Mouse (Mus musculus): ENCODE results near the gene Gca. TPM values are rescaled to one million over a fixed set of nuclear protein-coding genes. Genes with fewer than 3 reads are reported as not detected.
"Not testable (repeated sequence)": the region's sequence is repeated elsewhere in the genome, so short reads cannot be mapped to it uniquely, and the experiment has no call there.

The Gca gene
- polyA plus RNA-seq, 1 experiment, result 1.9 TPM

DNA sequence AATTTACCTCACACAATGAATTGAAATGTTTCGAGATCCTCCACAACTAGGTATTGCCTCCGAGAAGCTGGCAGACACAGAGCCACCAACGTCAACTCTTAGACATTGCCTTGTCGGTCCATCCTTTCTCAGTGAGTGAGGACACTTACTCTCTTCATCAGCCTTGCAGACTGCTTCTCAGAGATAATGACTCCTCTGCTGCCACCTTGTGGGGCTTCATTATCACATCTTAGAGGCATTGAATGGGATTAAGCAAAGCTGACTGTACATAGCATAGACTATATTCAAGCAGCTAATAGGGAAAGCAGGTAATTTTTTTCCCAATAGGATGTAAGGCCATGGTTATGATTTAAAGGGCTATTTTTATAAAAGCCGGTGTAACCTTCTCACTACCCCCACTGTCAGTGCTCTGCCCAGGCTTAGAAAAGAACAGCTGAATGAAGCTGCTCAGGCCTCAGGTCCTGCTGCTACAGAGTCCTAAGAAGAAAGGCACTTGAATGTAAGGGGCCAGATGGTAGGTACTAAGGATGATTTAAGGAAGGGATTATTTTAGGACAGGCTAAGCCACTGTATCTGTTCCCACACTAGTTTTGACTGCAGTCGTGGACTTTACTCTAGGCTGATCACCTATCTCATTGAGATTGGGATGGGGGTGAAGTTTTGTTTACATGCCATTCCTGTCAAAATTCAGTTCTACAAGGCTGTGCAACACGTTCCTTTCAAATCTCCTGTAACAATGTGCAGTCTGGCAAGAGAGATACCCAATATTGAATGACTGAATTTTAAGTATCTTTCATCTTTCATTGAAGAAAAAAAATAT lies 9.4 kb upstream of the Gca start:
- Histone ChIP-seq H3K4me3 (ENCODE audit: insufficient read depth, low read depth, low read length) (no peak overlapping the region), H3K27ac (replicated peaks; ENCODE audit: low read depth, low read length) (no peak overlapping the region), H3K4me1 (ENCODE audit: control insufficient read depth, insufficient read depth, insufficient read length, low read length) (no peaks in the 10 kb centered on the region)

DNA sequence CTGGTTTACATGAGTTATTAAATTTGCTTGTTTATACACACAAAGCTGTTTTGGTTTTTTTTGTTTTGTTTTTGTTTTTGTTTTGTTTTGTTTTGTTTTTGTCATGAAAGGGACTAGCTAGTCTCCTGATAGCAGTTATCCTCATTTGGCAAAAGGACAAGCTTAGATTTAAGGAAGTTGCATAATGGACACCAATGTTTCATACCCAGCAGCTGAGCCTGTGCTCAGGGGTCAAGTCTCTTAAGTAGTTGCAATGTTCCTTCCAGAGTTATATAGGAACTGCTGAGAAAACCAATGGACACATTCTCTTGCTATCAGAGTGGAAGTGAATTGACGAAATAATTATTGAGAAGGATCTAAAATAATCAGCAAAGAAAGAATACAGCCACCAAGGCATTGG lies 8.0 kb upstream of the Gca start:
- Histone ChIP-seq H3K4me1 (ENCODE audit: control insufficient read depth, insufficient read depth, insufficient read length, low read length) (no peaks in the 10 kb centered on the region), H3K4me3 (ENCODE audit: insufficient read depth, low read depth, low read length) (no peak overlapping the region), H3K27ac (replicated peaks; ENCODE audit: low read depth, low read length) (no peak overlapping the region)

DNA sequence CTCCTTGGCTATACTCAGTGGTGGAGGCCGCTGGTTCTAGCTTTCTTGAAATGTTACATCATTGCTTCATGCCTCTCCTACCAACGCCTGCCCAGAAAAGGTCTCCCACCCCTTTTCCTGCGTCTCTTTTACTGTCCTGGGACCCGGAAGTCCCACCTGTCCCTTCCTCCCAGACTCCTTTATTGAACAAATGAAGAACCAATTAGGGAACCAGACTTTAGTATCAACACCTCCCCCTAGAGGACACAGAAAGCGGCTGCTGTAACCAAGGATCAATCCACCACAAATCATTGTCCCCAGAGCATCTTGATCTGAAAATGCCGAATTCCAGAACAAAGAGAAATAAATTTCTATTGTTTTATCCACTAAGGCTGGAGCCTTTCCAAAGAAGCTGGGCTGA lies 3.5 kb upstream of the Gca start:
- H3K4me3 ChIP-seq (ENCODE audit: insufficient read depth, low read depth, low read length), result no peak overlapping the region
- no peak overlapping the region for H3K27ac ChIP-seq (replicated peaks; ENCODE audit: low read depth, low read length)
- no peaks in the 10 kb centered on the region for H3K4me1 ChIP-seq (ENCODE audit: control insufficient read depth, insufficient read depth, insufficient read length, low read length)

DNA sequence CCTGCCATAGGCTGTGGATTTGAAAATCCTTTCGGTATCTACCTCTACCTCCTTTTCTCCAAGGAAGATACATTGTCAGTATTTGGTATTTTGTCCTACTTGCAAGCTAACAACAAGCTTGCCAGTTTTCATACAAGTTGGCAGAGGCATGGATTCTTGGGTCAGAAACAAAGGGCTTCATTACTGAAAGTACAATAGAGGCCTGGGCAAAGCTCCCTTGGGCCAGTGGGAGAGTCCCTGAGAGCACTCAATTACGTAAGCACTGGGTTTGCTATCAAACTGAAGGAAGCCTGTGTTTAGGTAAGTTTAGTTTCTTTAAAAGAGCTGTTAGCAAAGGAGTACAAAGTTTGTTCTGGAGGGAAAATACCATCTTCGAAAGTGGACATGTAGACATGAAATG lies 1.5 kb upstream of the Gca start:
- no peak overlapping the region for H3K4me3 ChIP-seq (ENCODE audit: insufficient read depth, low read depth, low read length)
- H3K27ac ChIP-seq (replicated peaks; ENCODE audit: low read depth, low read length), result no peak overlapping the region
- H3K4me1 ChIP-seq (ENCODE audit: control insufficient read depth, insufficient read depth, insufficient read length, low read length), result no peaks in the 10 kb centered on the region

DNA sequence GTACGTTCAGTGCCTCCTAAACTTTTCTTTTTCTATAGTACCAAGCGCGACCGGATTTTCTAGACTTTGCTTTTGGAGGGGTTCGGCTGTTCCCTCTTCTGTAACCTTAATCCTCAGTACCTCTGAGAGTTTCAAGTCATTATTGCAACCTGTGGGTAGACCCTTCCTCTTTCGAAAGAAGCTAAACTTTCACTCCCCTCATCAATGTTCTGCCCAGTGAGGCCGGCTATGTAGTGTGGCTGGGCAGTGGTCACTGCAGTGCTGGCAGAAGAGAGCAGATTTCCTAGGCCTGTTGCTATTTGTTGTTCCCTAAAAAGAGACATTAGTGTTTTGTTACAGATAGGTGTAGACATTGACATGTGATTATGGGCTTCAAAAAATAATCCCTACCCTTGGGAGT lies 754 bp downstream of the Gca start:
- Histone ChIP-seq H3K4me1 (ENCODE audit: control insufficient read depth, insufficient read depth, insufficient read length, low read length) (no peaks in the 10 kb centered on the region), H3K27ac (replicated peaks; ENCODE audit: low read depth, low read length) (no peak overlapping the region)

DNA sequence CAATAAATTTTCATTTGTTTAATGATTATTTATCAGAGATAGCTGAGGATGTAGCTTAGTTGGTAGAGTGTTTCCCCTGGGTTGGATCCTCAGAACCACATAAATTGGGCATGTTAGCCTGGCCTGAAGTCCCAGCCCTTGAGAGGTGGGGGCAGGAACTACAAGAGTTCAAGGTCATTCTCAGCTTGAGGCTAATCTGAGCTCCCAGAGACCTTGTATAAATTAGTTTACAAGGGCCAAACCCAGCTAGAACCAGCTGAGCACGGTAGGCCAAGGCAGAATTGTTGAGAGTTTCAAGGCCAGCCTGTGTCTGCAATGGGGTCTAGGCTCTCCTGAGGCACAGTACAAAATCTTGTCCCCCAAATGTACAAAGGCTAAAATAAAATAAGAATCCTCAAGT lies 1.5 kb downstream of the Gca start:
- Histone ChIP-seq H3K4me3 (ENCODE audit: insufficient read depth, low read depth, low read length) (no peak overlapping the region), H3K27ac (replicated peaks; ENCODE audit: low read depth, low read length) (no peak overlapping the region), H3K4me1 (ENCODE audit: control insufficient read depth, insufficient read depth, insufficient read length, low read length) (no peaks in the 10 kb centered on the region)

More for the DNA sequence above, 754 bp downstream of the Gca start:
- no peak overlapping the region for H3K4me3 ChIP-seq (ENCODE audit: insufficient read depth, low read depth, low read length)

DNA sequence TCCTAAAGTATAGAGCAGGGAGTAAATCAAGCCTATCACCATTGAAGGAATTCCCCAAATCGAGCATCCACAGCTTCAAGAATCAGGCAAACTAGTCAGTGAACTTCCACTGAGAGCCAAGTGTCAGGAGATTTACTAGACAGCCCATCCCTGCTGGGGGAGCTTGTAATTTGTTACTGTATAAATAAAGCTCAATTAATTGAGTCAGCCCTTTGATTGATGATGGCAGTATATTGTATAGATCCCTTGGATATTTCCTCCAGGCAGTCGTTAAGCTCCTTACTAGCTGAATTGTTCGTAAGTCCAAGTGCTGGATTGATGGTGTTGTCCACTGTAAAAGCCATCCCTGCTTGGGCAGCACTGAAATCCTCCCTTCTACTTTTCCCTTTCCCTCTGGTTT lies 5.8 kb downstream of the Gca start:
- Histone ChIP-seq H3K4me3 (ENCODE audit: insufficient read depth, low read depth, low read length) (no peak overlapping the region), H3K27ac (replicated peaks; ENCODE audit: low read depth, low read length) (no peak overlapping the region), H3K4me1 (ENCODE audit: control insufficient read depth, insufficient read depth, insufficient read length, low read length) (no peaks in the 10 kb centered on the region)

DNA sequence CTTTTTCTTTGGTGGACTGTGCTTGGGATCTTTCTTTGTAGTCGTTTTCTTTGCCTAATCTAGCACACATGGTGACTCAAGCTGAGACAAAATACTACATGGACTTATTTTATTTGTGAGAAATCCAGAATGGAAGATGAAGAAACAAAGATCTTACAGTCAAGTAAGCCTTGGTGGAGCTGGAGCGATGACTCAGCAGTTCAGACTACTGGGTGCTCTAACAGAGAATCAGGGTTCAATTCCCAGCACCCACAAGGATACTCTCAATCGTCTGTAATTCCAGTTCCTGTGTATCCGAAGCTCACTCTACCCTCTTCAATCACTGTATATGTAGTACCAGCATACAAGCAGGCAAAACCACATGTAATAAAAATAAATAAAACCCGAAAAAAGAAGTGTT lies 6.2 kb downstream of the Gca start:
- Histone ChIP-seq H3K27ac (replicated peaks; ENCODE audit: low read depth, low read length) (no peak overlapping the region), H3K4me3 (ENCODE audit: insufficient read depth, low read depth, low read length) (no peak overlapping the region), H3K4me1 (ENCODE audit: control insufficient read depth, insufficient read depth, insufficient read length, low read length) (no peaks in the 10 kb centered on the region)

DNA sequence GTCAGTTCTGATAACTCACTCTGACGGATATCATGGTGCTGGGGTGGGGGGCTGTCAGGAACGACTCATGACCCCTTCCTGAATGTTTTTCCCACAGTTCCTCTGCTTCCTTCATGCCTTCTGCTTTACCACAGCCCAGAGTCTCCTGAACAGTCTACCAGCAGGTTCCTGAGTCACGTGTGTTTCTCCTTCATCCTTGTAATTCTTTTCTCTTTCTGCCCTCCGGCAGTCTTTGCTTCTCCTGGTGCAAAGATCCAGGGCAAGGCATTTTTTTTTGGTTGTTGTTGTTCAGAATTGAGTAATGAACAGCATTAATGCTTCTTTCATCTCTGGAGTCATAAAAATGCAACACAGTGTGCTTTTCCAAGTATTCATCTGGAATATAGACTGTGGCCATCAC lies 6.7 kb downstream of the Gca start:
- no peaks in the 10 kb centered on the region for H3K4me1 ChIP-seq (ENCODE audit: control insufficient read depth, insufficient read depth, insufficient read length, low read length)
- no peak overlapping the region for H3K4me3 ChIP-seq (ENCODE audit: insufficient read depth, low read depth, low read length)
- no peak overlapping the region for H3K27ac ChIP-seq (replicated peaks; ENCODE audit: low read depth, low read length)

DNA sequence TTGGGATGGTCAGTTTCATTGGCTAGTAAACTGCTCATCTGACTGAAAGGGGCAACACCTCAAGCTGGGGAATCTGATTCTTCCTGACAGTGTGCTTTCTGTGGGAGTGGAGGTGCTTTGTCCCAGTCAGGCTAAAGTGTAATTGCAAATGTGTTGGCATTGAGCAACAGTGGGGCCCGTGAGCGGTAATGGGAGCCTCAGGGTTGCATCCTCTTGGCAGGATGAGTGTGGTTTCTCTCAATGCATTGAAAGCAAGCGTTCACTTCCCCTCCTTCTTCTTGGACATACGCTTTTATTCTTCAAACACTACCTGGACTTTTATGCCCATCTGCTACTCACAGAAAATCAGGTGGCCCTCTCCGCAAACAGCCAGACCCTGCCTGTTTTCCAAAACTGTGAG lies 8.7 kb downstream of the Gca start:
- no peak overlapping the region for H3K27ac ChIP-seq (replicated peaks; ENCODE audit: low read depth, low read length)
- H3K4me1 ChIP-seq (ENCODE audit: control insufficient read depth, insufficient read depth, insufficient read length, low read length), result no peaks in the 10 kb centered on the region
- H3K4me3 ChIP-seq (ENCODE audit: insufficient read depth, low read depth, low read length), result no peak overlapping the region

DNA sequence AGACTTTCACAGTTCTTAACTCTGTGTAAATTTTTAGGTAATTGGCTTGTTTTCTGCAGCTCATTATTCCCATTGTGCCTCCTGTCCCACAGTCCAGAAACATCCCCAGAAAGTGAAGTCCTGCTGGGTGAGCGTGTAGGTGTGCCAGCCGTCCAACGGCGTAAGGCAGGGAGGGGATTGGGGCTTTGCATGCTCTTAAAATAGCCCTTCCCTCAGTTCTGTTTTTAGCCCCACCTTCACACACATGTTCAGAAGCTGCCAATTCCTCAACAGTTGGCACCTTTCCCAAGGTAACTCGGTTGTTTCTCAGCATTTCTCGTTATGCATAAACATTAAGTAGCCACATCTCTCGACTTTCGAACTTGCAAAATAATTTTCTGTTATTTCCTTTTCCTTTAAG lies 17.6 kb downstream of the Gca start:
- Histone ChIP-seq H3K27ac (replicated peaks; ENCODE audit: low read depth, low read length) (no peak overlapping the region), H3K4me3 (ENCODE audit: insufficient read depth, low read depth, low read length) (no peak overlapping the region), H3K4me1 (ENCODE audit: control insufficient read depth, insufficient read depth, insufficient read length, low read length) (no peaks in the 10 kb centered on the region)

DNA sequence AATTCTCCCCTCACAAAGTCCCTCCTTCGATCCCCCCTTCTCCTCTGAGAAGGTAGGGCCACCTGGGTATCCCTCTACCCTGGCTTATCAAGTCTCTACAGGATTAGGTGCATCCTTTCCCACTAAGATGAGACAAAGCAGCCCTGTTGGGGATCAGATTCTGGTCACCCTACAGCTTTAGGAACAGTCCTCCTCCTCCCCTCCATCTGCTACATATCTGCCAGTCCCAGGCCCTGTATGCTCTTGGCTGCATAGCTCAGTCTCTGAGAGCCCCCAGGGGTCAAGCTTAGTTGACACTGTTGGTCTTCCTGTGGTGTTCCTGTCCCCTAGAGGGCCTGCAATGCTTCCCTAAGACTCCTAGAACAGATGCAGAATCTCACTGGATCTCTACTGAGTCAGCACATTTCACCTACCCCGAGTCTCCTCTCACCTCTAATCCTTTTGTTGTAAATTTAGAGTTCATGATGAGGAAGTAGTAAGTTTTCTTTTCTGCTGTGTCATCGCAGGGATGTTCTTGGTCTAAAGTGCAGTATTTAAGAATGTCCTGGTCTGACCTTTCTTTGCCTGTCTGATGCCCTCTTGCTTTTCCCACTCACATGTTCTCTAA lies 21.0 kb downstream of the Gca start:
- Histone ChIP-seq H3K4me1 (ENCODE audit: control insufficient read depth, insufficient read depth, insufficient read length, low read length) (no peaks in the 10 kb centered on the region), H3K27ac (replicated peaks; ENCODE audit: low read depth, low read length) (no peak overlapping the region), H3K4me3 (ENCODE audit: insufficient read depth, low read depth, low read length) (no peak overlapping the region)

DNA sequence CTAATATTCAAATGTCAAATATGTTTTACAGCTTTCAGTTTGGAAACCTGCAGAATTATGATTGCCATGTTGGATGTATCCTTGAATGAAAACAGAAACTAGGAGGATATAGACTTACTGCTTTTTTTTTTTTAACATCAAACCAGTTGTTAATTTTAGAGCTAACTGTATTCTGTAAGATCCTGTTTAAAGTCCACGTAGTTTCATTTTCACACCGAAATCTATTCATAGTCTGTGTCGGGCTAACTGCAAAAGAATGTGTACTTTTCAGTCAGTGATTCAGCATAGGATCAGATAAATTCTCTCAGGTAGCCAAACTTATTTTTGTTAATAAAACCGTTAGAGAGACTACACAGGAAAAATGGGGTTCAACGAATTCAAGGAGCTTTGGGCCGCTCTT lies 21.8 kb downstream of the Gca start:
- Histone ChIP-seq H3K4me3 (ENCODE audit: insufficient read depth, low read depth, low read length) (no peak overlapping the region), H3K27ac (replicated peaks; ENCODE audit: low read depth, low read length) (no peak overlapping the region), H3K4me1 (ENCODE audit: control insufficient read depth, insufficient read depth, insufficient read length, low read length) (no peaks in the 10 kb centered on the region)

DNA sequence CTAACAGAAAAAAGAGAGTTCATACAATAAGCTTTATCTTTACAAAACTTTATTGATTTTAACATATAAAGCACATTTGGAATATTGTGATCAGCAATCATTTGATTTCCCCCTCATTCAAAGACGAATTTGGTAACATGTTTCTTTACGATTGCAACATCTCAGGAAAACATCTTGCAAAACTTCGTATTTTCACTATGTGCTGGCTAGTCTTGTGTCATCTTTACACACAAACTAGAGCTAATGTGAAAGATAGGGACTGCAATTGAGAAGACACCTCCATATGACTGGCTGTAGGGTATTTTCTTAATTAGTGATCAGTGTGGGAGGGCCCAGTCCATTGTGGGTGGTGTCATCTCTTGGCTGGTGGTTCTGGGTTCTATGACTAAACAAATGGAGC lies 42.2 kb downstream of the Gca start:
- H3K4me3 ChIP-seq (ENCODE audit: insufficient read depth, low read depth, low read length), result no peak overlapping the region
- no peaks in the 10 kb centered on the region for H3K4me1 ChIP-seq (ENCODE audit: control insufficient read depth, insufficient read depth, insufficient read length, low read length)
- no peak overlapping the region for H3K27ac ChIP-seq (replicated peaks; ENCODE audit: low read depth, low read length)

DNA sequence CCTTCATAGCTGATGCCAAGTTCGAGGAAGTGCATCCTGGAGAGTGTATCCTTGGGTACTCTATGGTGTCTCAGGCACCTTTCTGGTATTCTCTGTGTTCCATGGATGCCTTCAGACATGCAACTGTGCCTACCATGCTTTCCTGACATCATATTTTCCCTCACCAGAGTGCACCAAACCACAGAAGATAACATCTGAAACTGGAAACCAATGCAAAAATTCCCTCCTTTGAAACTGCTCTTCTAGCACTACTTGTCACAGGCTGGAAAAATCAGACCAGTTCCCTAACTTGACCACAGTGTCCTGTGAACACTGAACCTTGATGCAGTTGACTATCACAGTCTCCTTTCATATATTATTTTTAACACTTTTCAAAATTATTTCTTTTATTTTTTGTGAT lies 45.5 kb downstream of the Gca start:
- Histone ChIP-seq H3K4me1 (ENCODE audit: control insufficient read depth, insufficient read depth, insufficient read length, low read length) (no peaks in the 10 kb centered on the region), H3K27ac (replicated peaks; ENCODE audit: low read depth, low read length) (no peak overlapping the region), H3K4me3 (ENCODE audit: insufficient read depth, low read depth, low read length) (no peak overlapping the region)

DNA sequence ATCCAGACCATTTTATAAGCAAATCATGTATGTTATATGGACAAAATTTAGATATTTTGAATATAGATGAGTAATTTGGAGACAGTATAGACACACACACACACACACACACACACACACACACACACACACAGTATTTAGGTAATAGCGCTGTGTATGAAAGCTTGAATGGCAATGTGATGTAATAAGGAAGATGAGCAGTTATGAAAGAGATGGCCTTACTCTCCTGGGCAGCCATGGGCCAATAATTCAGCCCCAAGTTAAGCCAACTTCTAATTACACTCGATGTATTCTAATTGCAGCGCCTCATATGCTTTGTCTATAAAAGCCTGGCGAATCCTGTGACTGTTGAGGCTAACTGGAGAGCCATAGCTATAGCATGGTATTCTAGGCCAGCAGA lies 50.3 kb downstream of the Gca start:
- H3K4me1 ChIP-seq (ENCODE audit: control insufficient read depth, insufficient read depth, insufficient read length, low read length); H3K4me3 ChIP-seq (ENCODE audit: insufficient read depth, low read depth, low read length); H3K27ac ChIP-seq (replicated peaks; ENCODE audit: low read depth, low read length): not testable (repeated sequence)
